Mouse (Mus musculus) ovary, postnatal 10 days (tissue): Measurements from ENCODE around the gene Dll4.

Source experiments
- DNase-seq: peaks from one replicate; pipeline ENCODE4 v3.0.0; 2022; ENCODE audit warnings: low spot score

Dll4 gene

DNA sequence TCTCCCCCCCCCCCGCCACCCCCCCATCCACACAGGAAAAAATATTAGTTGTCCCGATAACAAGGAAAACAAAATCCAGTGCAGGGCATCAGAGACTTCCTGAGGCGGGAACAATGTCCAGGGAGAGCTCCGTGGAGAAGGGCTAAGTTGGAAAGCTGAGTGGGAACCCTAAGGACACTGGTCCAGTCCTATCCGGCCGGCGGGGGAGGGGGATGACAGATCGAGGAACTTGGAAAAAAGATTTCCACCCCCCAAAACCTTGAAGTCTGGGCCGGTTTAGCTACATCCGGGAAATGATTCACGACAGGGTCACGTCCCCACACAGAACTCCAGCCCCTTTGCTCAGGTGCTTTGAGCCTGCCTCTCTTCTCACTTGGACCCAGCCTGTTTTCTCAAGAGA lies 14.0 kb upstream of the Dll4 start:
- DNase-seq, result no peak

GRCm38 (mm10) chr2:119312380-119312958 lies 13.1 kb upstream of the Dll4 start:
- no peak for DNase-seq

DNA sequence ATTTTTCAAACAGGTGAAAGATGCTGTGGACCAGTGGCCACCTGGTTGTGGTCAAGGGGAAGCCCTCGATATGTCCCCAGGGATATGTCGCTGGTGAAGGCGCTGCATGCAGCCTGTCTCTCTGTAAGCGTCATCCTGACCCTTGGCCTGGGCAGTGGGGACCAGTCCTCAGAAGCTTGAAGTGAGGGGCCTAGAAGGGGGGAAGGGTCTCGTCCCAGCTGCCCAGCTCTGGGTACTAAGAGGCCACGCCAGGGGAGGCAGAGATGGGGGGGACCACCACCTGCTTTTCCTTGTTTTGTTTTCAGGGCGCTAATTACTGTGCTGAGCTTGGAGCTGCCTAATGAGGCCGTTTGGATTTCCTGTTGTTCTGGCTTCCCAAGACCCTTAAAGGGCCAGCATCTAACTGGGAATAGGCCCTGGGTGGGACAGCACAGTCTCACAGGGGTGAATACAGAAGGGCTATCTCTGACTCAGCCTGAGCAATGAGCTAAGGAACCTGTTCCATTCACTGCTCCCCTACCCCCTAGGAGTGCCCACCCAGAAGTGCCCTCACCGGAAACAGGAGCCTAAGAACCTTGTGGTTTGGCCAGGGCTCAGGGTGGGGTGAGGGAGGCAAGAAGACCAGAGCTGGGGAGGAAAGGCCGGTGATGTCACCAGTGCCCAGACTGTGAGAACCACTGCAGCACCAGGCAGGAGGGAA lies 11.7 kb upstream of the Dll4 start:
- no peak for DNase-seq

GRCm38 (mm10) chr2:119314742-119315310 lies 10.8 kb upstream of the Dll4 start:
- DNase-seq, result no peak

DNA sequence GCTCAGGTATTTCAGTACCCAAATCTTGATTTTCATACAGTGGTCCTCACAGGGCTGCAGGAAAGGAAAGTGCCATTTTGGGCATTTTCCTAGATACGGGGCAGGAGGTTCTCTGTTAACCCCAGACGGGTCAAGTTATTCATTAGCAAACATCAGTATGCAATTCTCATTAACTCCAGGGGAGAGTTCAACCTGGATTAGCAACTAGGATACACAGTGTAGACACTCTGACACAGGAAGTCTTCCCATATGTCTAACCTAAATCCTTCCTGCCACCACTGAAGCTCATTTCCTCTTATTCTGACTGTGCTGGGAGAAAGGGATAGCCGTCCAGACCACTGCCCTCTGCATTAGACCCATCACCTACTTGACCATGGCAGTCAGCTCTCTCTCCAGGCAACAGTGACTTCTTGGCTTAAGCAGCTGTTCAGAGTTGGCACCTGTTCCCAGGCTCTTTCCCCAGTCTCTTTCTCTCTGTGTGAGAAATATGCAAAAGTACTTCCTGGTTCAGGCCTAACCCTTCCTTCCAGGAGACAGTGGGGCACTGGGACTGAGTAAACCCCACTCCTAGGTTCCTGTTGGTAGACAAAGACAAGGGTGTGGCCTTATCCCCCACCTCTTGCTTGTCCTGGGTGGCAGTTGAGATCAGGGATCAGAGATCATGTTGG lies 7.4 kb upstream of the Dll4 start:
- DNase-seq, result no peak

DNA sequence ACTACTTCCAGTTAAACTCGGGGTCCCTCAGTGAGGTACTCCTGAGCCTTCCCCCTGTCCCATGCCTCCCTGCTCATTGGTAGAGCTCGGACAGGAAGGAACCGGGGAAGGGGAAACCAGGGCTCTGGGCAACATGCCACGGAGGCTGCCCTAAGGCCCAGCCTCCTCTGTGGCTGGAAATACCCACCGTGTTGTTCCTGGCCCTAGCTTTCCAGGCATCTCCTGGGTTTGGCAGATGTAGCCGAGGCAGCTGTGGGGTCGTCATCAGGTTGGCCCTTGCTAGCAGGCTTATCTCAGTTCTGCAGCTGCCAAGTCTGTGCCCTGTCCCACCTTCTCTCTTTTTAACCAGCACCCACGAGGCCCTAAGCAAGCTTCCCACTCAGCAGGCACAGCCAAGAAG lies 5.0 kb upstream of the Dll4 start:
- DNase-seq, result no peak

GRCm38 (mm10) chr2:119321771-119322586 lies 3.6 kb upstream of the Dll4 start:
- DNase-seq, result no peak

- no peak for DNase-seq
Observed at GRCm38 (mm10) chr2:119322587-119323300, 2.8 kb upstream of the Dll4 start.

- no peak for DNase-seq
Observed at GRCm38 (mm10) chr2:119323866-119324575, 1.6 kb upstream of the Dll4 start.

GRCm38 (mm10) chr2:119324576-119325318 lies 837 bp upstream of the Dll4 start:
- no peak for DNase-seq

DNA sequence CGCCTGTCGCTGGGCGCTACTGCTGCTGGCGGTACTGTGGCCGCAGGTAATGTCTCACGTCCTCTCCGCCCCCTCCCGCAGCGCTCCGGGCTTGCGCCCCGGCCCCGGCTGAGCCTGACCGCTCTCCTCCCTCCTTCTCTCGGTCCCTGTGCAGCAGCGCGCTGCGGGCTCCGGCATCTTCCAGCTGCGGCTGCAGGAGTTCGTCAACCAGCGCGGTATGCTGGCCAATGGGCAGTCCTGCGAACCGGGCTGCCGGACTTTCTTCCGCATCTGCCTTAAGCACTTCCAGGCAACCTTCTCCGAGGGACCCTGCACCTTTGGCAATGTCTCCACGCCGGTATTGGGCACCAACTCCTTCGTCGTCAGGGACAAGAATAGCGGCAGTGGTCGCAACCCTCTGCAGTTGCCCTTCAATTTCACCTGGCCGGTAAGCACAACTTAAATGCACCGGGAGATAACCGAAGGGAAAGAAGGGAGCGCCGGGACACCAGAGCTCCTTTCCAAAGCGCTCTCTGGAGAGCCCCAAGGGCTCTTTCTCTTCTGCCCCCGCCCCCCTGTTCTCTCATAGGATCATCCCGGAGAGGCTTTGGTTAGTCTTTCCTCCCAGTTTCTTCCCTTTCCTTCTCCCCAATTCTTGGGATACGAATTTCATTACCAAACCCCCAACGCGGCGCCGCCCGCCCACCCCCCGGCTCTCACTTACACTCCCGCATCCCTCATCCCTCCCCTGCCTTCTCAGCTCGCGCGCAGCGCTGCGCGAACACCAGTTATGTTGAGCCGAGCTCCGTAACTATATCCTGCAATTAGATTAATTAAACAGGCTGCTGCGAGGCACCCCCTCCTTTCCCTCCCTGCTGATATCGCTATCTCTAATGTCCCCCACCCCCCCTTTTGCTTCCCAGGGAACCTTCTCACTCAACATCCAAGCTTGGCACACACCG lies 847 bp downstream of the Dll4 start:
- DNase-seq, result no peak

- no peak for DNase-seq
Observed at GRCm38 (mm10) chr2:119327102-119327480, 1.5 kb downstream of the Dll4 start.

GRCm38 (mm10) chr2:119327942-119328526 lies 2.5 kb downstream of the Dll4 start:
- no peak for DNase-seq

DNA sequence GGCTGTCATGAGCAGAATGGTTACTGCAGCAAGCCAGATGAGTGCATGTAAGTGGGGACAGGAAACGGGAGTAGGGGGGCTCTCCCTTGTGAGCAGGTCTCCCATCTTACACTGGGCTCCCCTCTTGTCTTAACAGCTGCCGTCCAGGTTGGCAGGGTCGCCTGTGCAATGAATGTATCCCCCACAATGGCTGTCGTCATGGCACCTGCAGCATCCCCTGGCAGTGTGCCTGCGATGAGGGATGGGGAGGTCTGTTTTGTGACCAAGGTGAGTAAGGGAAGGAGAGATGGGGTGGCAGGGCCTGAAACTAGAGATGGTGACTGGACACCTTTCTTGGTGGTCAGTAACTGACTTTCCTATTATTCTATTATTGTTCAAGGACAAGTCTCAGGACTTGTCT lies 3.0 kb downstream of the Dll4 start:
- DNase-seq, result no peak

DNA sequence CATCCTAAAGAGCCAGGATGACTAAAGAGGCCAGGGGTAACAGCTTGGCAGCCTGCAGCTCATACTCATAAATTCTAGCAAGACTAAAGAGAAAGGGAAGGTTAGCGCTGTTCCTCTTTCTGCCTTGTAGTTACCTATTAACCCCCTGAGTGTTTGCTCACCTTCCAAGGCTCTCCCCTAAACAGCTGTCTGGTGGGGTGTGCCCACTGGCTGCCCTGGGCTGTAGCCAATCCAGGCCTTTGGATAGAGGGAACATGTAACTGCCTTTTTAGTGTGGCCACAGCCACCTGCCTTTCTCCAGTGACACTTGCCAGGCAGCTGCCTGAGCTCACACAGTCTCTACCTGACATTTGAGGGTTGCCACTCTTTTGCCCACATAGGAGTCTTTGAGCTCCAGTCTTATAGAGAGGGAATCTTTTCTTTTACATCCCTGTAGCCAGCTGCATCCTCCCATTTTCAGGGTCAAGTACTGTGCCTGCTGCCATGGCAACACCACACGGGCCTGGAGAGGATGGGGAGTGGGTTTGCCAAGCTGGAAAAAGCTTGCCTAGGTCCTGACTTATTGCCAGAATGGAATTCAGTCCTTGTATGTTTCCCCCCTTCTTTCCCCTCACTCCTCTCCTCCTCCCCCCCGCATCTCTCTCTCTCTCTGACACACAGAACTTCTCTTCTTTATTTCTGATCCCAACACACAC lies 3.7 kb downstream of the Dll4 start:
- DNase-seq, result no peak

DNA sequence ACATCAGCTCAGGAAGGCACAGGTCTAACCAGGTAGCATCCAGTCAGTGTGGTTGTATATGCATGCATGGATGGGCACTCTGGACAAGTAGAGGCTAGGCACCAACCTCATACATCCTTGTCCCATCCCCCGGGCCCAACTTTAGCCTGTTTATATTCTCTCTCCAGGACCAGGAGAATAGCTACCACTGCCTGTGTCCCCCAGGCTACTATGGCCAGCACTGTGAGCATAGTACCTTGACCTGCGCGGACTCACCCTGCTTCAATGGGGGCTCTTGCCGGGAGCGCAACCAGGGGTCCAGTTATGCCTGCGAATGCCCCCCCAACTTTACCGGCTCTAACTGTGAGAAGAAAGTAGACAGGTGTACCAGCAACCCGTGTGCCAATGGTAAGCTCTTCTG lies 5.2 kb downstream of the Dll4 start:
- no peak for DNase-seq

GRCm38 (mm10) chr2:119332177-119332661 lies 6.6 kb downstream of the Dll4 start:
- no peak for DNase-seq

DNA sequence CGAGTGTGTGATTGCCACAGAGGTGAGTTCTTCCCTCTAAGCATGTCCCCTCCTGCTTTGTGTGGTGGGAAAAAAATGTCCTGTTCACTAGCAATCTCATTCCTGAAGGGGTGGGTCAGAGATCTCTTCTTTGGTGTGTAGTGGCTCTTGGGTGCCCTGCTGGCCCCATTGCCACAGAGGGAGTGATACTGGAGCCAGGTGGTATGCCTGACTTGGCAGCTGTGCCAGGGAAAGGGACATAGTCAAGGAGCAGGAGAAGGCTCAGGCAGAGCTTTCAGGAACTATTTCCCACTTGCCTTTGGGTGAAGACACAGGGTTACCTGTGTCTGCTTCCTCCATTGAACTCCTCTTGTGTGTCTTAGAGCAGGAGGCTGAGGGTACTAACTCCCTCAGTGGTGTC lies 8.6 kb downstream of the Dll4 start:
- DNase-seq, result no peak
